Mouse (Mus musculus): Measurements from ENCODE around the gene B830017H08Rik.

DNA sequence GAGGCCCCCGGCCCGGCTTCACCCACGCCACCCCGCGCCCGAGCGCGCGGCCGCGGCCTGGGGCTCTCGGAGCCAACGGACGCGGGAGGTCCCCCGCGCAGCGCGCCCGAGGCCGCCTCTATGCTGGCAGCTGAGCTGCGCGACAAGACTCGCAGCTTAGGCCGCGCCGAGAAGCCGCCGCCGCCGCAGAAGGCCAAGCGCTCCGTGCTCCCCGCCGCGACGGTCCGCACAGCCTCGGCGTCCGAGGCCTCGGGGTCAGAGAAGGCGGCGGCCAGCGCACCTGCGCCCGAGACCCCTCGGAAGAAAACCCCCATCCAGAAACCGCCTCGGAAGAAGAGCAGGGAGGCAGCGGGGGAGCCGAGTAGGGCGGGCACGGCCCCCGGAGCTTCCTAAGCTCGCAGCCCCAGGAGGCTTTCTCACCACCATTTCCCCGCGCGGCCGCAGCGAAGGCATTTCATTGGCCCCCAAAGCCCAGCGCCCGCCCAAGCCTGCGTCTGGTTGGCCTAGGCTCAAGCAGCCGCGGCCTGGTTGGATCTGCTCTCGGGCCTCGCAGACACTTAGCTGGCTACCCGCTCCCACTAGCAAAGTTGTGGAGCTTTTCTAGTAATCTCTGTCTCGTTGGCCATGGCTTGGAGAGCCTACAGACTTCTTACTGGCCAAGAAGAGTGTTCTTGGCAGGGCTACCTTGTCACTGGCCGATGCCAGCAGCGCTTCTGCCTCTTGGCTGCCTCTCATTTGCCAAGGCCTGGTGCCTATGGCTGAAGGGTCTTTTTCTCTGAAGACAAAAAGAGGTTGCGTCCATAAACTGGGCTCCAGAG is 25.5 kb upstream of the B830017H08Rik start:
- TF ChIP-seq POLR2A (IDR thresholded peaks at IDR 0.05; ENCODE audit: insufficient read length, low read depth) (no peak), TCF3 (IDR thresholded peaks at IDR 0.05; ENCODE audit: insufficient read length, low read depth) (no peak), MAX (IDR thresholded peaks at IDR 0.05; ENCODE audit: low read depth) (no peak), MYOD1 (IDR thresholded peaks at IDR 0.05; ENCODE audit: control insufficient read depth in 1 of 3, insufficient read length in 2 of 3, low read depth in 2 of 3) (no peak), MYOG (IDR thresholded peaks at IDR 0.05; ENCODE audit: control insufficient read depth in 1 of 3, insufficient read depth in 1 of 3, insufficient read length in 2 of 3, low read depth in 2 of 3) (no peak)
